Mouse (Mus musculus) adrenal gland (tissue): ENCODE results near the gene Bst2.
"Not testable (repeated sequence)": the region's sequence is repeated elsewhere in the genome, so short reads cannot be mapped to it uniquely, and the experiment has no call there.

Experiments used
- intact Hi-C: fragments of 180-260 bp; cut with DNase I; formaldehyde crosslinking; loops from one replicate; pipeline ENCODE4 v1.15.1; 2025

The Bst2 gene

DNA sequence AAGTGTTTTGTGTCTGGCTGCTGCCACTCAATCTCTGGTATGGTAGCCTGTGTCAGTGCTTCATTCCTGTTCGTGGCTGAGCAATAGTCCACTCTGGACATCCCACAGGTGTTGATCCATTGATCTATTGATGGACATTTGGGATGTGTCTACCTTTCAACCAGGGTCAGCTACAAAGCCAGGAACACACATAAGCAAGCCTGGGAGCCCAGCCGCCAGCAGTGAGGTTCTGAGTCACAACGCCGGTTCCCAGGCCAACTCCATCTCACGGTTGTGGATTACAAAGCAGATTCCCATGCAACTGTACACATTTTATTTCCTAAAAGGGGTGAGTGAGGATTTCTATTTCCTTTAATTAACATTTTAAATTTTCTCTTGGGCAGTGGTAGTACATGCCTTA is 23.5 kb upstream of the Bst2 start:
- intact Hi-C loops: loop anchor here (1.0 kb wide), 2 partner anchors 36 to 101 kb away; no protein-coding TSS in a partner anchor

DNA sequence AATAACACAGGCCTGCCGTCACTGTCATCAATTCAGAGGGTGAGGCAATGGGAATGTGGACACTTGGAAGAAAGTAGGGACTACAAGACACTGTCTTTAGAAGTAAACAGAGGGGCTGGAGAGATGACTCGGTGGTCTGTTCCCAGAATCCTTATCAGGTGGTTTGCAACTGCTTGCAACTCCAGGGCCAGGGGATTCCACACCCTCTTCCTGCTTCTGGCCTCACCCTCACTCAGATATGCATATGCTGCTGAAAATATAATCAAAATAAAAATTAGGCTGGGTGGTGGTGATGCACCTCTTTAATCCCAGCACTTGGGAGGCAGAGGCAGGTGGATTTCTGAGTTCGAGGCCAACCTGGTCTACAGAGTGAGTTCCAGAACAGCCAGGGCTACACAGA is 22.8 kb upstream of the Bst2 start:
- intact Hi-C loops: no loop called here

DNA sequence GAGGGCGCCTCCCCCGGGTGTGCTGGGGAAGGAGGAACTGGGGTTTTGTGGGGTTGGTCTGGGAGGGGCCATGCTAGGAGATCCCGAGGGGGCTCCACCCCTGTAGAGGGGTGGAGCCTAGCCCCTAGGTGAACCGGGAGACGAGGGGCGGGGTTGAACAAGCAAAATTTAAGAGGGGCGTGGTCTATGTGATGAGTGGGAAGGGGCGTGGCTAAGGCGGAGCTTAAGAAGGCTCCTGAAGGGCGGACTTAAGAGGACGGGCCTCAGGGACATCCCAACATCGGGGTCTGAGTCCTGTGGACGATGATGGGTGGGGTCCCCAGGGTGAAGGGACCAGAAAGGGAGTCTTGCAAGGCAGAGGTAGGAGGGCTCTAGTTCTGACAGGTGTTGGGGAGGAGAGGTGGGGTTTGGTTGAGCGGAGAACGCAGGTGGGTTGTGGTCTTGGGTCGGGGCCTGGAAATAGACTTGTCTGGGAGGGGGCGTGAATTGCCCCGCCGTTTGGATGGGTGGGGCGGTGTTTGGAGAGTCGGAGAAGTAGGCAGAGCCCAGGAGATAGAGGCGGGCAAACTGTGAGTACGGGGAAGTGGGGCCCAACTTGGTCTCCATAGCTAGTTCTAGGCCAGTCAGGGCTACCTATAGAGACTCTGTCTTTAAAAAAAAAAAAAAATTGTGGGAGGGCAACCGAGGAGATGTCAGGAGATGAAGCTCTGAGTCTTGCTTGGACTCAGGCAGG is 21.9 kb upstream of the Bst2 start:
- intact Hi-C loops: no loop called here

DNA sequence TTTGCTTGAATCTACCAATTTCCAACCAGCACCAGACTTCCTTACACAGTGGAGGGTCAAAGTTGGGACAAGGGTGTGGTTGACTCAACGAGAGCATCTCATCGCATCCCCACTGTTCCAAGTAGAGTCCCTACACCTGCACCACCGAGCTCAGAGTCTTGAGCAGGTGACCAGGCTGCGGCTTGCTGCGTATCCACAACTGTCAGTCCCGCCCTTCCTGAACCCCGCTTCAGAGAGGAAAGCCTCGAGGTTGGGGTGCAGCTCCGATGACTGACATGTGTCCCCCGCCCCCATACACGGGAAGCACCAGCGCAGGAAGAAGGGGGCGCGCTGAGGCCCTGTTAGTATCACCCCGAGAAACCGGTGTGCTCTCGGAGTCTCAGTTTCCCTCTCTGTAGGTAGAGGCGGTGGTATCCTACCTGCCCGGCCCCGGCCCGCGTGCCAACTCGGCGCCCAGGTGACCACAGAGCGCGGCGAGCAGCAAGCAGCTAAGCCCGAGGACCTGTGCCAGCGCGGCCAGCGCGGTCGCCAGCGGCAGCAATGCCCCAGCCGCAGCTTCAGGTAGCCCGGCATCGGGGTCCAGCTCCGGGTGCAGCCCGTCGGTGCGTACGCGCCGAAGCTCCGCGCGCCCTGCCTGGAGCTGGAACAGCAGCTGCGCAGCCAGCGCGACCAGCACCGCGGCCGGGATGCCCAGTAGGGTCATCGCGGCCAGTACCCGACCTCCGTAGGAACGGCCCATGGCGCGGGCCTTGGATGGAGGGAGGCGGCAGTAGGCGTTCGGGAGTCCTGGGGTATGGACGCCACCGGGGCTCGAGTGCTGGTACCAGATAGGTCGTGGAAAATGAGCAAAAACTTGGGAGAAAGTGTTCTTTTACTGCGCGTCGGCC is 21.1 kb upstream of the Bst2 start, which contains the start of gene Tmem221:
TSS of gene Tmem221 (minus strand) at position 801 of the 887 bp plus-strand sequence.
- intact Hi-C loops: no loop called here

DNA sequence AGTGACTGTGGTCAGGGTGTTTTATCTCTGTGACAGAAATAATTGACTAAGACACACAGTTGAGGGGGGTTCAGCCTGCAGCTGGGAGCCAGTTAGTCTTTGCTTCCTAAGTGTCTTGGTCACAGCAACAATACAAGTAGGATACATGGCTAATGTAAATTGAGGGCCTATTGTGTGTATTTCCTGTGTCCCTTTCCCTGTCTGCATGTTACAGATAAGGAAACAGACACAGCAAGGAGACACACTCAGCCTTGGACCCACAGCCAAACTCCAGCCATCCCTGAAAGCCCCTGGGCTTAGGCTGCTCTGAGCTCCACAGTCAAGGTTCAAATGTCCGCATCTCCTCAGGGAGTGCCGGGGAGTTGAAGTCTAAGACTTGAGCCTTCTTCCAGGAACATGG is 17.4 kb upstream of the Bst2 start:
- intact Hi-C loops: no loop called here

DNA sequence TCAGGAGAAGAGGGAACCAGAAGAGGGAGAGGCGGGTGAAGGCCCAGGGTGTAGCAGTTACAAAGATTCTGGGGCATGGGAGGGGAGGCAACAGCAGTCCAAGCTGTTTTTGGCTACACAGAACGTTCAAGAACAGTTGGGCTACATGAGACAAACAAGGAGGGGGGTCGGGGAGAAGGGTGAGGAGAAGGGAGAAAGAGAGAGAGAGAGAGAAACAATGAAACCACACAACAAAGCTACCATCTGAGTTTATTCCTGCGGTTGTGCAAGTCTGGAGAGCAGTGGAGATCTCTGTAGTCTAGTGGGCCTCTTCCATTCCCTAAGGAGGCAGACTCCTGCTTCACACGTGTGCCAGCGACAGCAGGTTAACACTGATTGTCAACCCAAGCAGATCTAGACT is 16.7 kb upstream of the Bst2 start:
- intact Hi-C loops: no loop called here

DNA sequence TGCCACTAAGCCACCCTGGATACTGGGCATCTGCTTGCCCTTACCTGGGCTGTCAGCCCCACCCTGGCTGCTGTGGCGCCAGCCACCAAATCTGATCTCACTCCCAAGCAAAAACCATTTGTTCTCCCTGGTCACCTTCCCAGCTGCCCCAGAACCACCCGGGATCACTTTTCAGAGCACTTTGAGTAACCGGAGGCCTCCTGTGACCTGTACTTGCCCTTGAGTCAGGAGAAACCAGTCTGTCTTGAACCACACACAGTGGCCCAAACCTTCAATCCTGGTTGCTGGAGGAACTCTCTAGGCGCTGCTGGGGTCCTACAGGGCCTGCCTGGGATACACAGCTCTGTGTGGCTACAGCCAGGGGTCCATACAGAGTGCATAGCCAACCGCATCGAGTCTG is 15.5 kb upstream of the Bst2 start:
- intact Hi-C loops: no loop called here

DNA sequence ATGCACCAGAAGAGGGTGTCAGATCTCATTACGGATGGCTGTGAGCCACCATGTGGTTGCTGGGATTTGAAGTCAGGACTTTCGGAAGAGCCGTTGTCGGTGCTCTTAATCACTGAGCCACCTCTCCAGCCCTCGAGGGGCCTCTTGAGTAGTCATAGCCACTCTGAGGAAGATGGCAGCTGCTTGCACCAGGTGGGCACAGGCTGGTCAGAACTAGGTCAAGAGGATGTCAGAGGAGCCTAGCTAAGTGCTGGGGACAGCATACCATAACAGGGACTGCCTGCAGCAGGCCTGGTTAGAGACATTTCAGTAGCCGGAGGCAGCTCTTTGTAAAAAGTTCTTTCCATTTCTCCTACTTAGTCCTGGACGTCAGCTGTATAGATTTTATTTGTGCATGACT is 13.5 kb upstream of the Bst2 start:
- intact Hi-C loops: no loop called here

DNA sequence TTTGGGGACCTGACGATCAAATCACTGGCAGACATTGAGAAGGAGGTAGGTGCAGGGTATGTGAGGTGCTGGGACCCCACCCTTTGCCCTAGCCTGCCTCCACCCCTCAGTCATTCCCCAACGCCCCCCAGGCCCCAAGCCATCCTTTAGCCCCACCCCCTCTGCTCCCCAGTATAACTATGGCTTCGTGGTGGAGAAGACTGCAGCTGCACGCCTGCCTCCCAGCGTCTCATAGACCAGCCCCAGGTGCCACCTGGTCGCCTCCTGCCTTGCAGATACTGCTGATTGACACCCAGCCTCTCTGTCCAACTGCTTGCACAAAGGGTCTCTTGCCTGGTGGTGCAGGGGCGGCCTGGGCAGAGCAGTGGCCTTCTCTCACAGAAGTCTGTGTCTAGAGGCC is 10.3 kb upstream of the Bst2 start:
- intact Hi-C loops: no loop called here

DNA sequence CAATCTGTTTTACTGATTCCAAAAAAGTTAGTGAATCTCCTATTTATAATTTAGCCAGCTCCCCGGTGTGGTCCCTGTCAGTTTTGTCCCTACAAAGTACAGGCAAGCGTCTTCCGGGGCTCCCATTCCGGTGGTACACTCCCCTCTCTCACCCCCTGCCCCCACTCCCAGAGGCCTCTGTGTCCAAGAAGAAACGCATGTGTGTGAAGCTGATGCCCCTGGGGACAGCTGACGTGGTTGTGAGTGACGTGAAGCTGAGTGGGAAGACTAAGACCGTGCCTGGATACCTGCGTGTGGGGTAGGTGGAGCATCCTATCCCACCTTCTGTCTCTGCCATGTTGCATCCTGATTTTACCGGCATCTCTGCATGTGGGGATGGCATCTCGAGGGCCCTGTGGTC is 7.8 kb upstream of the Bst2 start:
- intact Hi-C loops: no loop called here

DNA sequence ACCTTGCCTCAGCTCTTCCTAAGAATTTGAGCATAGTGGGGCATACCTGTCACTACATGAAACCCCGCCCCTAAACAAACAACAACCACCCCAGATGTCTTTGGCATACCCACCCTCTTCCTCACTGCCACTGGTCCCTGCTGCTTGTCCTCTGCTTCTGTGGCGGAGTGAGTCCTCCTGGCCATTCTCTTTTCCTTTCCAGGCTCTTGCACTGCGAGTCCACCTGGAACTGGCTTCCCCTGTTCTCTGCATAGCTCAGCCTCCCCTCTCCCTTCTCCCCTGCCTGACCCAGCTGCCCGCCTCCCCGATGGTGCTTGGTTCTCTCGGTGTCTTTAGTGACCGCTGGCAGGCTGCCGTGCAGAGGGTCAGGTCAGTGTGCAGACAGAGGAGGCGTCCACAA is 6.5 kb upstream of the Bst2 start:
- intact Hi-C loops: no loop called here

DNA sequence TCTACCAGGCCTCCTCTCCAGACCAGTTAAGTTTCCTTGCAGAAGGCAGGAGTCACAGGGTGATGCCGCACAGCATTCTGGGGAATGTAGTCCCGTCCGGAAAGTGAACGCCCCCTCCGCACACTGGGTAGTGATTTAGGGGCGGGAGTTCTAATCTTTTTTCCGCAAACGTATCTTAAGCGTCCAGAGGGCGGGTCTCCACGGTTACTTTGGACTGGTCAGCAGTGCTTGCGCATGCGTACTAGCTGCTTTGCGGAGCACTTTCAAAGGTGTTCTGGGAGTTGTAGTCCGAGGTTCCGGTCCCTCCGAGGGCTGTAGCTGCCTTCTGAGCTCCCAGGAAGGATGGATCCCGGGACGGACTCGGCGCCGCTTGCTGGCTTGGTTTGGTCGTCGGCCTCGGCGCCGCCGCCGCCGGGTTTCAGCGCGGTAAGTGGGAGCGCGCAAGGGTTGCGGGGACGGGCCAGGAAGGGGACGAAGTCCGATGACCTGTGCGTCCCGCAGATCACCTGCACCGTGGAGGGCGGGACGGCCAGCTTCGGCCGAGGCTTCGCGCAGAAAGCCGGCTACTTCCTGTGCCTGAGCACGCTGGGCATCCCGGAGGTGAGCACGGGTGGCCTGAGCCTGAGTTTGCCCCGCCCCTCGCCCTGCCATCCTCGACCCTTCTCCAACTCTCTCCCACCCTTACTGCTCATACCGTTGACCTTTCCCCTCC is 5.5 kb upstream of the Bst2 start, which contains the start of gene Mvb12a:
TSS of gene Mvb12a (plus strand) at position 291 of the 712 bp plus-strand sequence.
- intact Hi-C loops: no loop called here

DNA sequence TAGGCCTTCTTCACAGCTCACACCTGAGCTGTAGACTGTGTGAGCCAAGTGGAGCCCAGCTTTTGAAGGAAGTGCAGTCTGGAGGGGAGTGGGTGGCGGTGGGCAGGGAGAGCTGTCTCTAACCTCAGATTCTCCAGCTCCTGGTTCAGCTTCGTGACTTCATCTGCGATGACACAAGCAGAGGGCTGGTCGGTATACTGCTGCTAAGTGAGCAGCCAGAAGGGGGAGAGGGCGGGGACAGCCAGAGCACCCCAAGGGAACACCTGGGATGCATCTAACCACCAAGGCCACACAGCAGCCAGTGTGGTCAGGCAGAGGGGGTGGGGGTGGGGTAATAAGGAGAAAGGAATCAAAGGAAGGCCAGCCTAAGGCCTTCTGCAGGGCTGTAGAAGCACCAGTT is 1.6 kb downstream of the Bst2 start:
- intact Hi-C loops: no loop called here

DNA sequence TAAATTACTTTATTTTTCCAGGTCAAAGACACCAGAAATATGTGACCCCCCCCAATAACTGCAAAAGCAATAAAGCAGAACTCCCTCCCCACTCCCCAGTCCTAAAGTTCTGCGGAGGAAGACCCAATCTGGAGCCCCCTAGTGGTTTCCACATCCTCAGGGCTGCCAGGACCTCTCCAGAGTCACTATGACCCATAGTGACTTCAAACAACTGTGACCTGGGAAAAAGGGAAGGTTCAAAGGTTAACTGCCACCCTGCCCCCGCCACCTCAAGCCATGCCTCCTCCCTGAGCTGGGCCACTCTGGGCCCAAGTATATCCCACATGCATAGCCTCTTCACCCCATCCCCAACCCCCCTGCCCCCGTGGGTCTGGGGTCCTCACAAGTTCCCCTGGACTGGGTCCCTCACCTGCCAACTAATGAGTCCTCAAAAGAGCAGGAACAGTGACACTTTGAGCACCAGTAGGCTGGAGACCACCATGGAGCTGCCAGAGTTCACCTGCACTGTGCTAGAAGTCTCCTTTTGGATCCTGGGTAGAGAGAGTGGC is 2.9 kb downstream of the Bst2 start:
- intact Hi-C loops: no loop called here

DNA sequence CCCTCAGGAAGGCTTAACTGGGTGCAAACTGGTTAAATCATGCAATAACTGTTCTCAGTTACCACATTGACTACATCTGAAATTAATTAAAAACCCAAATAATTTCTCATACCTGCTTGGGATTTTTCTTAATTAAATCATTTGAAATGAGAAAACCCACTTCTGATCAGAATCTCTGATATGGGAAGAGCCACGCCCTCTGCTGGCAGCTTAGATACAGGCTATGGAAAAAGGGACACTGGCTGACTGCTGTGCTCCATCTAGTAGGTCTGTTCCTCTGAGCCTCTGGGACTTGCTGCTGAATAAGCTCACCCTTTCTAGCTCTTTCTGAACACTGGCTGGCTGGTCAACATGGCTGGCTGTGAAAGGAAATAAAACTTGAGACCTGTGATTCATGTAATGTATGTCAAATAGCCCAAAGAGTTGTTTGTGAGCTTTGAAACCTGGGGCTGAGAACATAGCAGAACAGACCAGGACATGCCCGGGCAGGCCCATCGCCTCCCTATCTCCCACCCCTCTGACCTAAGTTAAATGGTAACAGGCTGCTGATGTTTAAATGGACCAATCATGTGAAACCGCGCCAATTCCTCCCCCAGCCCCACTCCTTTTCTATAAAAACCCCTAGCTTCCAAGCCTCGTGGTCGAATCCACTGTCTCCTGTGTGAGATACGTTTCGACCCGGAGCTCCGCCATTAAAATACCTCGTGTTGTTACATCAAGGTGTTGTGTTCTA is 6.4 kb downstream of the Bst2 start:
- intact Hi-C loops: not testable (repeated sequence)

DNA sequence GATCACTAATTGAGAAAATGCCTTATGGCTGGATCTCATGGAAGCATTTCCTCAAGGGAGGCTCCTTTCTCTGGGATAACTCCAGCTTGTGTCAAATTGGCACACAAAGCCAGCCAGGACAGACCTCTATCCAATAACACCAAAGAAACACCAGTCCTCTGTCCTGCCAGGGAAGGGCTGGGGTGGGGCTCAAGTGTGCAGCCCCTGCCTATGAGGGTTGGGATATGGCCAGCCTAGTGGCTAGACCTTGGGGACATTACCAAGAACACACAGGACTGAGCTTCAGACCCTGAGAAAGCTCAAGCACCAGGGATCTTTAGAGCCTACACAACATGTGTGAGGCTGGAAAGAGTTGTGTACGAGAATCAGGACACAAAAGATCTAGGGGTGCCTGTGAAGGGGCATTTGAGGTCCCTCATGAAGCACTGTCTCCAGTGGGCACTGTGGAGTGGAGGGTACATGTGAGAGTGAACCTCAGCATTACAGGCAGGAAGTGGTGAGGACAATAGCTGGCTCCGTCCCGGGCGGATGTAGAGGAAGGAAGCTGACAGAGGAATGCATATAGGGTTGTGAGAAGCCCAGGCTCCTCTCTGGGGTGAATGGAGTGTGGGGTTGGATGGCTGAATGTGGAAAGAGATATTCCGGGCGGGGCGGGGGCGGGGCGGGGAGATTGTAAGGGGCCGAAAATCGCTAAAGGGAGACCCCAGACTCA is 8.7 kb downstream of the Bst2 start:
- intact Hi-C loops: no loop called here

DNA sequence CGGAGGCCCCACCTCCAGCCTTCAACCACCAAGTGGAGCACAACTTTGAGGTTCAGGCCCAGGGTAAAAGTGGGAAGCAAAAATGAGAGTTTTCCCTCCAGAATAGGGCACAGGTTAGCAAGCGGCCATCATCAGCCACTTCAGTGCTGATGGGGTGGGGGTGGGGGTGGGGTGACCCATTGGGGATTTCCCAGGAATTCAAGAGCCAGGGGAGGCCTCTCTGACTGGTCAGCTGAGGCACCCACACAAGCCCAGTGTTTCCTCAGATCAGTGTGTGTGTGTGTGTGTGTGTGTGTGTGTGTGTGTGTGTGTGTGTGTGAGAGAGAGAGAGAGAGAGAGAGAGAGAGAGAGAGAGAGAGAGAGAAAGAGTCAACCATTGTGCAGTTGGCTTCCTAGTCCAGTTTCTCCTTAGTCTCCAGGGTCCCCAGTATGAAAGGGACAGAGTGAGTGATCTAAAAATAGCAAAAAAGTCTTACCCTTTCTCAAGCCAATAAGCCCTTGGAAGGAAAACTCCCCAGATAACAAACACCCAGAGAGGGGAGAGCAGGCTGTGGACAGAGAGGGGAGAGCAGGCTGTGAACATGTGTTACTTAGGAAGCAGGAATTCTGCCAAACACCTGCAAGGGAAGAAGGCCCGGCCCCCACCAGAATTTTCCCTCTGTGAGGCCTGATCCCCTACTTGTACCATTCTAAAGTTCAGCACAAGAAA is 9.9 kb downstream of the Bst2 start:
- intact Hi-C loops: no loop called here

DNA sequence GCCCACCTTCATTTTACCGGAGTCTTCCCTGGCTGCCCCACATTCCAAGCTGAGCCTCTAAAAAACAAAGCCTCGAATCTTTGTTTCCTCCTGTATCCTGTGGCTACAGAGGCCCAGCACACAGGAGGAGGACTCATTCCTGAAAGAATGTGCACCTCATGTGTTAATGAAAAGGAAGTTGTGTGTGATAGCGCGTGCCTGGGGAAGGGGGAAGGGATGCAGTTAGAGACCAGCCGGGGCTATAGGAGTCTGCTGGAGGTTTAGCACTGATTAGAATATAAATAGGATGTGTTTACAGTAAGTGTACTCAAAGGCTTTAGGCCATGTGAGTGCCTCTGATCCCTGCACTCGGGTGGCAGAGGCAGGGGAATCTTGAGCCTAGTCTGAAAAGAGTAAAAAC is 11.0 kb downstream of the Bst2 start:
- intact Hi-C loops: no loop called here

DNA sequence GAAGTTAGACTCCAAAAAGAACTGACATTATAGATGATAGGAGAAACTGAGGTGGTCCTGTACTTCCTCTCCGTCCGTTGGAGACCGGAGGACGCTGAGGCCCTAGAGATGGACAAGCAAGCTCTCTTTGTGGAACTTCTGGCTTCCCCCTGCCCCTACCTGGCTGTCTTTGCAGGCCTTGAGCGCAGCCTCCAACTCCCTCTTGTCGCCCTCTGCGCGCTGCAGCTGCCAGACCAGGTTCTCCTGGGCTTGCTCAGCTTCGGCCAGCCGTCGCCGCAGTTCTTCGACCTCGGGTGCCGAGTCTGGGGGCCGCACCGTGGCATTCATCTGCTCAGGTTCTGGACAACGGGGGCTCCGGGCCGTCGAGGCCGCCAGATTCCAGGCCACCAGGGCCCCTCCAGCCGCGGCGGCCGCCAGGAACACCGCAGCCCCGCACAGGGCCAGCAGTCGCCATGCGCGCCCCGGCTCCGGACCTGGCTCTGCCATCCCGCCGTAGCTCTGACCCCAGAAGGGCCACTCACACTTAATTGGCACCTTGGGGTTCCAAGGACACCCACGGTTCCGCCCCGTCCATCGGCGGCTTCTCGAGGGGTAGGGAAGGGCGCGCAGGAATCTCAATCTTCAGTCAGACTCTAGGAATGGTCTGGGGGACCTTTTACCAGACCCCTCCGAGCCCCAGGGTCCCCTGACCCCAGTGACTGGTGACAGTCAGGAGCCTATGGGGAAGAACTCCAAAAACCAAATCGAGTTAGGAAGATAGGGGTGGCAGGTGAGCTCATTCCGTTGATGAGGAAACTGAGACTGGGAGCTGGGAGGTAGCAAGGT is 11.8 kb downstream of the Bst2 start, which contains the start of gene Ccdc194:
TSS of gene Ccdc194 (minus strand) at position 486 of the 825 bp plus-strand sequence.
- intact Hi-C loops: no loop called here
